Mouse (Mus musculus) ES-E14 (cell line): ENCODE results near the gene Dnlz. TPM values are rescaled to one million over a fixed set of nuclear protein-coding genes. Genes with fewer than 3 reads are reported as not detected.

ENCODE experiments used
- DNase-seq: peaks from one replicate; pipeline ENCODE4 v3.0.0-alpha.2; 2013; ENCODE audit warnings: low read depth, low spot score
- H3K27ac ChIP-seq: 2 replicates; pipeline ENCODE4 v1.5.1; 2012; ENCODE audit warnings: low read depth, mild to moderate bottlenecking, low read length, moderate library complexity, mixed read lengths; ENCODE audit not compliant: poor library complexity, insufficient read depth, severe bottlenecking
- H3K36me3 ChIP-seq: 2 replicates; pipeline ENCODE4 v1.6.1; 2012; ENCODE audit warnings: mild to moderate bottlenecking, low read length, moderate library complexity, mixed read lengths; ENCODE audit not compliant: control insufficient read depth, poor library complexity, insufficient read depth, severe bottlenecking
- H3K4me1 ChIP-seq, 2 experiments: fragments of 150-350 bp in 1 of 2; sonication (generic) in 1 of 2; 2 replicates each; pipeline ENCODE4 v1.6.1; 2012; ENCODE audit warnings: low read length in 2 of 2, mild to moderate bottlenecking in 1 of 2, mixed read lengths in 1 of 2; ENCODE audit not compliant: control insufficient read depth in 2 of 2, insufficient read depth in 2 of 2, poor library complexity in 1 of 2
- H3K4me3 ChIP-seq, 2 experiments: fragments of 150-350 bp in 1 of 2; sonication (generic) in 1 of 2; 2 replicates each; pipeline ENCODE4 v1.5.1; 2012; ENCODE audit warnings: low read length in 2 of 2, low read depth in 1 of 2, mild to moderate bottlenecking in 1 of 2, mixed read lengths in 1 of 2; ENCODE audit not compliant: insufficient read depth in 1 of 2, poor library complexity in 1 of 2, severe bottlenecking in 1 of 2
- H3K9ac ChIP-seq: 2 replicates; pipeline ENCODE4 v1.6.1; 2012; ENCODE audit warnings: low read depth, mild to moderate bottlenecking, low read length, mixed read lengths; ENCODE audit not compliant: poor library complexity, insufficient read depth, severe bottlenecking
- H3K9me3 ChIP-seq: fragments of 150-350 bp; sonication (generic); 2 replicates; pipeline ENCODE4 v1.6.1; 2012; ENCODE audit warnings: low read depth, mild to moderate bottlenecking, low read length; ENCODE audit not compliant: control insufficient read depth, insufficient read depth
- CHD2 ChIP-seq: IDR thresholded peaks from 2 replicates; pipeline ENCODE4 v1.6.1; 2014; ENCODE audit warnings: mild to moderate bottlenecking, low read depth, low read length, inconsistent platforms
- HCFC1 ChIP-seq: IDR thresholded peaks from 2 replicates; pipeline ENCODE4 v1.6.1; 2012; ENCODE audit warnings: low read length, inconsistent platforms, borderline replicate concordance; ENCODE audit not compliant: insufficient read depth
- MAFK ChIP-seq: IDR thresholded peaks from 2 replicates; pipeline ENCODE4 v1.6.1; 2014; ENCODE audit warnings: mild to moderate bottlenecking, low read depth, low read length, inconsistent platforms; ENCODE audit not compliant: insufficient read depth
- ZC3H11A ChIP-seq: IDR thresholded peaks from 2 replicates; pipeline ENCODE4 v1.6.1; 2012; ENCODE audit warnings: low read depth, mild to moderate bottlenecking, inconsistent platforms, low read length, borderline replicate concordance
- ZNF384 ChIP-seq: IDR thresholded peaks from 2 replicates; pipeline ENCODE4 v1.6.1; 2012; ENCODE audit warnings: low read depth, low read length, inconsistent platforms
- in situ Hi-C, 2 experiments: fragments of 600-800 bp; cut with MboI; formaldehyde crosslinking; loops; one replicate each; pipeline ENCODE4 v1.15.1; 2025; ENCODE audit warnings: low sequenced_read_pairs in 2 of 2, inconsistent platforms in 1 of 2; ENCODE audit not compliant: unreplicated experiment in 2 of 2
- total RNA-seq: library from RNA; depleted of rRNA; stranded (reverse); fragments of 300-350 nt; gene quantifications from 2 replicates; pipeline ENCODE4 v1.2.3, GENCODE M21; 2012

Gene Dnlz
- total RNA-seq, 1 experiment = 8.0 TPM

DNA sequence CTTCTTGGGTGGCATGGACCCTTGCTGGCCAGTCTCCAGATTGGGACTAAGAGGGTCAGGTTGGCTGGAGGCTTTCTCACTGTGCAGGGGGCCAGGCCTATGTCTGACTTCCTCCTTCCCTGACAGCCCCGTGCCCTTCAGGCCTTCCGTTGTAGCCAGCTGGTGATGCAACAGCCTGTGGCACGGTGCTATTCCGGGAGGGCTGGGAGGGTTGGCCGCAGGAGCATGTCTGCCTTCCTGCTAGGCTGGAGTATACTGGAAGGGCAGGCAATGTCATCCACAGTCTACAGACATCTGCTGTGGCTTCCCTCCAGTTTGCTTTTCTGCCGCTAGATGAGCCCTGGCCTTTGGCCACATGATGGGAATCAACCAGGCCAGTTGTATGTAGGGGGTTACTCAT is 8.1 kb upstream of the Dnlz start:
- no peaks in the 10 kb centered on the region for H3K9me3 ChIP-seq
- H3K36me3 ChIP-seq = peaks cover 15% of the 10 kb centered on the region
- no peak overlapping the region for H3K4me3 ChIP-seq
- no peak for DNase-seq
- no peak overlapping the region for H3K9ac ChIP-seq
- H3K27ac ChIP-seq = no peak overlapping the region
- TF ChIP-seq HCFC1 (no peak), ZNF384 (no peak), MAFK (no peak), ZC3H11A (no peak), CHD2 (no peak)
- in situ Hi-C loops = no loop called here
- peaks cover 0 to 13% of the 10 kb centered on the region in 2 experiments; a peak in 2 of 4 replicates for H3K4me1 ChIP-seq

GRCm38 (mm10) chr2:26358667-26359320 is 6.9 kb upstream of the Dnlz start:
- no peak overlapping the region for H3K4me3 ChIP-seq
- H3K4me1 ChIP-seq = peaks cover 0 to 13% of the 10 kb centered on the region in 2 experiments; a peak in 2 of 4 replicates
- no peak for DNase-seq
- no peak overlapping the region for H3K27ac ChIP-seq
- peaks cover 3% of the 10 kb centered on the region for H3K36me3 ChIP-seq
- H3K9me3 ChIP-seq = no peaks in the 10 kb centered on the region
- in situ Hi-C loops = no loop called here
- H3K9ac ChIP-seq = no peak overlapping the region
- no peak for TF ChIP-seq CHD2
- TF ChIP-seq ZNF384 = no peak
- no peak for TF ChIP-seq MAFK
- TF ChIP-seq ZC3H11A = no peak
- TF ChIP-seq HCFC1 = no peak

DNA sequence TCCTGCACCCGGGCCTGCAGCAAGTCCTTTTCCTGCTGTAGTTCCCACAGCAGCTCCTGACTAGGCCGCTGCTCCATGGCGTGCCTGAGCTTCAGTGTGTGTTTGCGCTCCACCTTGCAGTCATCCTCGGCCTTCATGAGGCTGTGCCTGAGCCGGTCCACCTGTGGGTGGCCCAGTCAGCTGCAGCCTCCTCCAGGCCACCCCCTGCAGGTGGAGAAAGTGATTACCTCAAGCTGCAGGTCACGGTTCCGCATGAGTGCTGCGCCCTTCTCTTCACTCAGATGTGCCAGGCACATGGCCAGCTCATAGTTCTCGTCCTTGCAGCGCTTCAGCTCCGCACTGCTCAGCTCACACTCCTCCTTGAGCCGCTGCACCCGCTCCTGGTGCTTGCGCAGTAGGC is 5.6 kb upstream of the Dnlz start:
- Histone ChIP-seq H3K4me3 (no peak overlapping the region), H3K4me1 (peaks cover 0 to 16% of the 10 kb centered on the region in 2 experiments; a peak in 2 of 4 replicates), H3K9me3 (no peaks in the 10 kb centered on the region), H3K27ac (no peak overlapping the region), H3K9ac (no peak overlapping the region), H3K36me3 (no peaks in the 10 kb centered on the region; the same call in 1 of the 2 replicates)
- DNase-seq = no peak
- TF ChIP-seq ZNF384 (no peak), CHD2 (no peak), MAFK (no peak), ZC3H11A (no peak), HCFC1 (no peak)
- in situ Hi-C loops = no loop called here

GRCm38 (mm10) chr2:26356678-26357077 is 4.8 kb upstream of the Dnlz start:
- Histone ChIP-seq H3K4me1 (peaks cover 0 to 16% of the 10 kb centered on the region in 2 experiments; a peak in 2 of 4 replicates), H3K27ac (no peak overlapping the region), H3K36me3 (no peaks in the 10 kb centered on the region), H3K9me3 (no peaks in the 10 kb centered on the region), H3K9ac (no peak overlapping the region), H3K4me3 (no peak overlapping the region)
- no peak for DNase-seq
- in situ Hi-C loops = no loop called here
- TF ChIP-seq HCFC1 (no peak), CHD2 (no peak), ZC3H11A (no peak)

DNA sequence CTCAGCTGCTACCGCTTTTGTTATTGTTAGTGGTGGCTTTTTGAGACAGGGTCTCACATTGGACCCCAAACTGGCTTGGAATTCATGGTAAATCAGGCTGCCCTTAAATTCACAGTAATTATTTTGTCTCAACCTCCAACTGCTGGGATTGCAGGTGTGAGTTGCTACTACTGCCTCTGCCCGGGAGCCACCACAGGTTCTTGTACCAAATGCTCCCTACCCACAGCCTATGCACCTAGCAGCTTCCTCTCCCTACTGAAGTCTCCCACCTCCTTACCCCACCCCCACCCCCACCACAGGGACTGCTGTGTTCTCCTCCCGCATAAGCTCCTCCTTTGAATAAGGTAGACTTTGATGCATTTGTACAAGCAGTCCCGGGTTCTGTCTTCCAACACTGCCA is 4.3 kb upstream of the Dnlz start:
- Histone ChIP-seq H3K9ac (no peak overlapping the region), H3K4me3 (no peak overlapping the region), H3K9me3 (no peaks in the 10 kb centered on the region), H3K4me1 (peaks cover 0 to 17% of the 10 kb centered on the region in 2 experiments; a peak in 2 of 4 replicates), H3K27ac (no peak overlapping the region), H3K36me3 (no peaks in the 10 kb centered on the region)
- DNase-seq = no peak
- TF ChIP-seq ZNF384 = no peak
- TF ChIP-seq CHD2 = no peak
- no peak for TF ChIP-seq HCFC1
- no peak for TF ChIP-seq ZC3H11A
- in situ Hi-C loops = no loop called here
